In the genomic region with DNA sequence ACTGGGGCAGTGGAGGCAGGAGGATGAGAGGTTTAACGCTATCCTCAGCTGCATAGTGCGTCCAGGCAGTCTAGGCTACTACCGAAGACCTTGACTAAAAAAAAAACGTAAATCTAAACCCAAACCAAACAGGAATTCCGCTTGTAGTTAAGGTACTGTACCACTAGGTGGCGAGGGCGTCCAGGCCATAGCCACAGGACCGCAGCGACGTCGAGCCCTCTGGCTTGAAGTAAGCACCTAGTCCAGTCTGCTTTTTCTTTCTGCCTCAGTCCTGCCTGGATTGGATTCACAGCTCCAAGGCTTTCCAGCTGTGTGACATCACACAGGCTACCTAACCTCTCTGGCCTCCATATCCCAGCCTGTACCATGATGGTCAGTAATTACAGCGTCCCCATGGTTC, we compare ENCODE assay signal across 7 mouse cellular contexts. TPM values are rescaled to one million over a fixed set of nuclear protein-coding genes. Genes with fewer than 3 reads are reported as not detected.
DNase-seq lines count a peak whose midpoint lies in the region; ATAC-seq and TF ChIP-seq lines count a peak whose summit lies in the region.

No protein-coding gene starts in this region.

- 0 out of 2 replicates have a peak, but pooled peaks cover 5% of the 10 kb centered on the region for H3K9me3 ChIP-seq in liver, embryonic 12.5 days (replicated peaks)
- H3K9me3 ChIP-seq in G1E (replicated peaks): peaks cover 4% of the 10 kb centered on the region; the same call in 1 of the 2 replicates
- H3K9me3 ChIP-seq in embryonic facial prominence, embryonic 14.5 days (ENCODE audit: control insufficient read depth, low read length): no peaks in the 10 kb centered on the region

- no peak overlapping the region; the same call in 1 of the 2 replicates for H3K4me3 ChIP-seq in liver, adult 2 months (ENCODE audit: insufficient read depth, low read depth, low read length)
- H3K4me3 ChIP-seq in liver, embryonic 12.5 days: no peak overlapping the region
- H3K4me3 ChIP-seq in G1E (ENCODE audit: low read depth, low read length): no peak overlapping the region
- H3K4me3 ChIP-seq in embryonic facial prominence, embryonic 14.5 days (ENCODE audit: low read depth, low read length): no peak overlapping the region

- peaks cover 3% of the 10 kb centered on the region; the same call in 1 of the 2 replicates for H3K27me3 ChIP-seq in liver, adult 2 months (ENCODE audit: control insufficient read depth, insufficient read depth, low read length)
- peaks cover 48% of the 10 kb centered on the region for H3K27me3 ChIP-seq in liver, embryonic 12.5 days (replicated peaks)
- H3K27me3 ChIP-seq in G1E (ENCODE audit: insufficient read depth, low read length): peaks cover 20% of the 10 kb centered on the region
- H3K27me3 ChIP-seq in embryonic facial prominence, embryonic 14.5 days (replicated peaks; ENCODE audit: control insufficient read depth, insufficient read depth, low read length): peaks cover 5% of the 10 kb centered on the region

- 6% methylated on average over 12 of the region's 12 CpGs for WGBS in liver, adult 2 months
- 11% methylated on average over 12 of the region's 12 CpGs for WGBS in liver, embryonic 12.5 days (ENCODE audit: insufficient replicate concordance)
- 8% methylated on average over 12 of the region's 12 CpGs for WGBS in embryonic facial prominence, embryonic 14.5 days

- peak; percentile 98 for TF ChIP-seq CTCF in liver, adult 2 months (IDR thresholded peaks at IDR 0.05; ENCODE audit: low read depth, low read length)
- TF ChIP-seq CTCF in G1E (IDR thresholded peaks at IDR 0.05; ENCODE audit: low read depth, low read length): peak; percentile 86

- H3K79me2 ChIP-seq in liver, adult 2 months (ENCODE audit: control insufficient read depth, insufficient read depth, low read length): no peaks in the 10 kb centered on the region

- peak overlapping the region; percentile 70 for H3K27ac ChIP-seq in liver, adult 2 months (replicated peaks; ENCODE audit: insufficient read depth, low read depth, low read length)
- H3K27ac ChIP-seq in liver, embryonic 12.5 days: no peak overlapping the region
- no peak overlapping the region for H3K27ac ChIP-seq in embryonic facial prominence, embryonic 14.5 days (replicated peaks; ENCODE audit: low read depth, low read length)

- TF ChIP-seq POLR2A in liver, adult 2 months (IDR thresholded peaks at IDR 0.05; ENCODE audit: extremely low read depth, insufficient read depth, low read length): no peak

- no peaks in the 10 kb centered on the region for H3K36me3 ChIP-seq in liver, adult 2 months (ENCODE audit: control insufficient read depth, insufficient read depth, low read length)
- H3K36me3 ChIP-seq in liver, embryonic 12.5 days: no peaks in the 10 kb centered on the region
- H3K36me3 ChIP-seq in G1E (replicated peaks): no peaks in the 10 kb centered on the region
- H3K36me3 ChIP-seq in embryonic facial prominence, embryonic 14.5 days (ENCODE audit: control insufficient read depth, insufficient read depth, low read length): no peaks in the 10 kb centered on the region

- H3K9ac ChIP-seq in liver, adult 2 months (ENCODE audit: low read depth, low read length): peak overlapping the region; percentile 50
- H3K9ac ChIP-seq in liver, embryonic 12.5 days: no peak overlapping the region
- no peak overlapping the region for H3K9ac ChIP-seq in embryonic facial prominence, embryonic 14.5 days (ENCODE audit: low read depth, low read length)

- DNase-seq in liver, adult 2 months (ENCODE audit: extremely low read depth, low read depth, low spot score): peak; percentile 76
- DNase-seq in G1E (ENCODE audit: low spot score): peak; percentile 68
- DNase-seq in adrenal gland, postnatal 36 days: peak; percentile 76 to 83
- DNase-seq in embryonic facial prominence, embryonic 14.5 days (ENCODE audit: low spot score): peak; percentile 51
- peak; percentile 68 for DNase-seq in kidney, postnatal 14 days

- H3K4me1 ChIP-seq in liver, adult 2 months (ENCODE audit: control insufficient read depth, insufficient read depth, low read length): peaks cover 12% of the 10 kb centered on the region; the same call in 1 of the 2 replicates
- H3K4me1 ChIP-seq in liver, embryonic 12.5 days: peaks cover 8% of the 10 kb centered on the region; the same call in 1 of the 2 replicates
- peaks cover 30% of the 10 kb centered on the region for H3K4me1 ChIP-seq in G1E (ENCODE audit: insufficient read depth, low read depth, low read length)
- 0 out of 2 replicates have a peak, but pooled peaks cover under 1% of the 10 kb centered on the region for H3K4me1 ChIP-seq in embryonic facial prominence, embryonic 14.5 days (ENCODE audit: control insufficient read depth, insufficient read depth, low read length)

- ATAC-seq in liver, embryonic 12.5 days: no peak
- ATAC-seq in G1E (ENCODE audit: extremely low read depth, insufficient number of reproducible peaks, low FRiP score, poor library complexity, severe bottlenecking): no peak
- ATAC-seq in embryonic facial prominence, embryonic 14.5 days (ENCODE audit: low read depth): no peak
- peak; percentile 78 for ATAC-seq in neutrophil, adult 5-6 weeks (ENCODE audit: extremely low read depth, insufficient number of reproducible peaks, low FRiP score, poor library complexity, severe bottlenecking)

- no peak overlapping the region for H3K4me2 ChIP-seq in liver, embryonic 12.5 days
- H3K4me2 ChIP-seq in embryonic facial prominence, embryonic 14.5 days (ENCODE audit: low read depth, low read length): no peak overlapping the region

RNA-seq across cellular contexts. Expression of a gene that starts 5.1 kb away (rescaled TPM):
- total RNA-seq in liver, adult 2 months (2014; rRNA removed): 0.27 TPM in 1 of 2 replicates, not detected in the other
- 0.16 and 0.23 TPM in 2 replicates for polyA plus RNA-seq in liver, adult 2 months (2012; rRNA removed)
- polyA plus RNA-seq in liver, embryonic 12.5 days (2016; fragmentation: Nextera tagmentation; extraction: Ambion mirVana): 0.20 and 0.48 TPM in 2 replicates
- total RNA-seq in G1E (2014; fragmentation: Nextera tagmentation): not detected in 2 replicates
- 0.17 and 0.44 TPM in 2 replicates for total RNA-seq in G1E (2017)
- not detected in 2 replicates for polyA plus RNA-seq in G1E (2012)
- total RNA-seq in adrenal gland, postnatal 36 days (2021): 1 to 10 TPM; 2.5 to 3.5 TPM
- polyA plus RNA-seq in embryonic facial prominence, embryonic 14.5 days (2014; fragmentation: Nextera tagmentation; extraction: Ambion mirVana): 4.4 and 6.1 TPM in 2 replicates
- 9.3 and 11.2 TPM in 2 replicates for total RNA-seq in neutrophil, adult 5-6 weeks (2017)

RNA-seq across cellular contexts. Expression of a gene that starts 13.7 kb away (rescaled TPM):
- 416 and 461 TPM in 2 replicates for total RNA-seq in liver, adult 2 months (2014; rRNA removed)
- polyA plus RNA-seq in liver, adult 2 months (2012; rRNA removed): 407 and 437 TPM in 2 replicates
- 898 and 941 TPM in 2 replicates for polyA plus RNA-seq in liver, embryonic 12.5 days (2016; fragmentation: Nextera tagmentation; extraction: Ambion mirVana)
- total RNA-seq in G1E (2014; fragmentation: Nextera tagmentation) (2,280 and 2,438 TPM in 2 replicates), G1E (2017) (3,635 and 3,726 TPM in 2 replicates)
- polyA plus RNA-seq in G1E (2012): 2,816 and 3,596 TPM in 2 replicates
- 1,000 to 10,000 TPM in 1 of 2 experiments, 100 to 1,000 TPM in 1; 945 to 1,005 TPM for total RNA-seq in adrenal gland, postnatal 36 days (2021)
- polyA plus RNA-seq in embryonic facial prominence, embryonic 14.5 days (2014; fragmentation: Nextera tagmentation; extraction: Ambion mirVana): 1,119 and 1,122 TPM in 2 replicates
- 1,097 and 1,122 TPM in 2 replicates for total RNA-seq in neutrophil, adult 5-6 weeks (2017)

RNA-seq across cellular contexts. Expression of a gene that starts 15.1 kb away (rescaled TPM):
- total RNA-seq in liver, adult 2 months (2014; rRNA removed): not detected in 2 replicates
- polyA plus RNA-seq in liver, adult 2 months (2012; rRNA removed): not detected in 2 replicates
- polyA plus RNA-seq in liver, embryonic 12.5 days (2016; fragmentation: Nextera tagmentation; extraction: Ambion mirVana): not detected in 2 replicates
- total RNA-seq in G1E (2014; fragmentation: Nextera tagmentation) (not detected in 2 replicates), G1E (2017) (not detected in 2 replicates)
- not detected in 2 replicates for polyA plus RNA-seq in G1E (2012)
- not detected for total RNA-seq in adrenal gland, postnatal 36 days (2021)
- not detected in 2 replicates for polyA plus RNA-seq in embryonic facial prominence, embryonic 14.5 days (2014; fragmentation: Nextera tagmentation; extraction: Ambion mirVana)
- total RNA-seq in neutrophil, adult 5-6 weeks (2017): 39.0 TPM in 1 of 2 replicates, not detected in the other

RNA-seq across cellular contexts. Expression of a gene that starts 26.9 kb away (rescaled TPM):
- 19.5 and 21.1 TPM in 2 replicates for total RNA-seq in liver, adult 2 months (2014; rRNA removed)
- polyA plus RNA-seq in liver, adult 2 months (2012; rRNA removed): 23.5 and 25.5 TPM in 2 replicates
- 51.2 and 53.9 TPM in 2 replicates for polyA plus RNA-seq in liver, embryonic 12.5 days (2016; fragmentation: Nextera tagmentation; extraction: Ambion mirVana)
- total RNA-seq in G1E (2014; fragmentation: Nextera tagmentation) (79.8 and 82.6 TPM in 2 replicates), G1E (2017) (235 and 245 TPM in 2 replicates)
- 140 and 157 TPM in 2 replicates for polyA plus RNA-seq in G1E (2012)
- total RNA-seq in adrenal gland, postnatal 36 days (2021): 100 to 1,000 TPM; 191 to 211 TPM
- 37.4 and 38.1 TPM in 2 replicates for polyA plus RNA-seq in embryonic facial prominence, embryonic 14.5 days (2014; fragmentation: Nextera tagmentation; extraction: Ambion mirVana)
- 81.1 and 84.1 TPM in 2 replicates for total RNA-seq in neutrophil, adult 5-6 weeks (2017)
